8 mouse cellular contexts compared by ENCODE assay signal in genomic region chr9:122311051-122311760, GRCm38 (mm10). TPM values are rescaled to one million over a fixed set of nuclear protein-coding genes. Genes with fewer than 3 reads are reported as not detected.
A peak's percentile ranks its signal among the peaks of the same experiment; 100 is the strongest.
DNase-seq lines count a peak whose midpoint lies in the region; ATAC-seq and TF ChIP-seq lines count a peak whose summit lies in the region.

No protein-coding gene starts in this region.

- 73% methylated on average over 7 of the region's 7 CpGs for WGBS in heart, adult 2 months
- 60% methylated on average over 7 of the region's 7 CpGs for WGBS in embryonic facial prominence, embryonic 13.5 days
- WGBS in hindbrain, embryonic 16.5 days = 73% methylated on average over 7 of the region's 7 CpGs
- WGBS in liver, embryonic 14.5 days (ENCODE audit: insufficient replicate concordance) = 43% methylated on average over 7 of the region's 7 CpGs
- WGBS in stomach, embryonic 16.5 days = 56% methylated on average over 7 of the region's 7 CpGs

- TF ChIP-seq POLR2A in heart, adult 2 months (IDR thresholded peaks at IDR 0.05; ENCODE audit: insufficient read depth, low read depth, low read length) = no peak

- H3K9ac ChIP-seq in heart, adult 2 months (ENCODE audit: low read depth, low read length) = no peak overlapping the region
- H3K9ac ChIP-seq in embryonic facial prominence, embryonic 13.5 days = peak overlapping the region; percentile 70
- peak overlapping the region; percentile 62 for H3K9ac ChIP-seq in hindbrain, embryonic 16.5 days (ENCODE audit: low read depth, low read length)
- H3K9ac ChIP-seq in liver, embryonic 14.5 days (replicated peaks) = peak overlapping the region; percentile 47
- peak overlapping the region; percentile 76 for H3K9ac ChIP-seq in stomach, embryonic 16.5 days (ENCODE audit: low read length)

- TF ChIP-seq EP300 in heart, adult 2 months (IDR thresholded peaks at IDR 0.05; ENCODE audit: insufficient read depth, low read depth, low read length) = no peak
- TF ChIP-seq EP300 in liver, embryonic 14.5 days (IDR thresholded peaks at IDR 0.05; ENCODE audit: low read depth) = no peak

- H3K4me2 ChIP-seq in embryonic facial prominence, embryonic 13.5 days = peak overlapping the region; percentile 61
- peak overlapping the region; percentile 69 for H3K4me2 ChIP-seq in hindbrain, embryonic 16.5 days (ENCODE audit: low read length)
- H3K4me2 ChIP-seq in liver, embryonic 14.5 days (ENCODE audit: low read depth) = peak overlapping the region; percentile 64
- H3K4me2 ChIP-seq in stomach, embryonic 16.5 days (ENCODE audit: low read depth, low read length) = peak overlapping the region; percentile 63

- no peak overlapping the region; the same call in 1 of the 2 replicates for H3K27ac ChIP-seq in heart, adult 2 months
- peak overlapping the region; percentile 80 for H3K27ac ChIP-seq in embryonic facial prominence, embryonic 13.5 days
- peak overlapping the region; percentile 36; the same call in 1 of the 2 replicates for H3K27ac ChIP-seq in hindbrain, embryonic 16.5 days (ENCODE audit: low read depth, low read length)
- H3K27ac ChIP-seq in liver, embryonic 14.5 days = no peak overlapping the region
- H3K27ac ChIP-seq in stomach, embryonic 16.5 days (ENCODE audit: low read length) = peak overlapping the region; percentile 78; the same call in 1 of the 2 replicates

- H3K9me3 ChIP-seq in embryonic facial prominence, embryonic 13.5 days = no peaks in the 10 kb centered on the region
- no peaks in the 10 kb centered on the region for H3K9me3 ChIP-seq in hindbrain, embryonic 16.5 days (ENCODE audit: control insufficient read depth, low read length)
- no peaks in the 10 kb centered on the region for H3K9me3 ChIP-seq in liver, embryonic 14.5 days (ENCODE audit: control insufficient read depth, low read length)
- no peaks in the 10 kb centered on the region for H3K9me3 ChIP-seq in stomach, embryonic 16.5 days (replicated peaks; ENCODE audit: control insufficient read depth, low read length)

- no peaks in the 10 kb centered on the region for H3K36me3 ChIP-seq in heart, adult 2 months (ENCODE audit: control insufficient read depth, insufficient read depth, low read length)
- H3K36me3 ChIP-seq in embryonic facial prominence, embryonic 13.5 days = no peaks in the 10 kb centered on the region
- H3K36me3 ChIP-seq in hindbrain, embryonic 16.5 days (ENCODE audit: control insufficient read depth, insufficient read depth, low read length) = no peaks in the 10 kb centered on the region
- no peaks in the 10 kb centered on the region for H3K36me3 ChIP-seq in liver, embryonic 14.5 days (replicated peaks; ENCODE audit: control insufficient read depth, insufficient read depth, low read depth)
- H3K36me3 ChIP-seq in stomach, embryonic 16.5 days (ENCODE audit: control insufficient read depth, insufficient read depth, low read length) = no peaks in the 10 kb centered on the region

- ATAC-seq in embryonic facial prominence, embryonic 13.5 days (ENCODE audit: insufficient number of reproducible peaks, insufficient read depth, low FRiP score, low TSS enrichment, low read depth) = 0 out of 2 replicates have a peak, but pooled peaks have one; percentile 7
- ATAC-seq in hindbrain, embryonic 16.5 days = 0 out of 2 replicates have a peak, but pooled peaks have one; percentile 40
- no peak for ATAC-seq in liver, embryonic 14.5 days (ENCODE audit: insufficient read depth)
- ATAC-seq in stomach, embryonic 16.5 days (ENCODE audit: insufficient read depth, low FRiP score) = peak; percentile 26; the same call in 1 of the 2 replicates

- no peaks in the 10 kb centered on the region; the same call in 1 of the 2 replicates for H3K4me1 ChIP-seq in heart, adult 2 months (ENCODE audit: control insufficient read depth, insufficient read depth, low read length)
- H3K4me1 ChIP-seq in embryonic facial prominence, embryonic 13.5 days = peaks cover 9% of the 10 kb centered on the region
- peaks cover 4% of the 10 kb centered on the region; the same call in 1 of the 2 replicates for H3K4me1 ChIP-seq in hindbrain, embryonic 16.5 days (ENCODE audit: control insufficient read depth, insufficient read depth, low read depth, low read length)
- H3K4me1 ChIP-seq in liver, embryonic 14.5 days (replicated peaks; ENCODE audit: control insufficient read depth in 2 of 2, insufficient read depth in 2 of 2, low read length in 1 of 2) = peaks cover 0 to 19% of the 10 kb centered on the region in 2 experiments; a peak in 3 of 4 replicates
- peaks cover 9% of the 10 kb centered on the region; the same call in 1 of the 2 replicates for H3K4me1 ChIP-seq in stomach, embryonic 16.5 days (ENCODE audit: control insufficient read depth, insufficient read depth, low read length)

- intact Hi-C loops in heart, adult 2 months (cut with DNase I) = loop anchor here (10.0 kb wide), 1 partner anchor 296 kb away; no protein-coding TSS in a partner anchor

- peak in 1 of 2 experiments; percentile 8 for DNase-seq in heart, adult 2 months
- no peak for DNase-seq in heart, adult 8-10 months (ENCODE audit: low spot score)
- DNase-seq in liver, embryonic 14.5 days (ENCODE audit: low read depth in 3 of 3, low spot score in 3 of 3) = no peak
- DNase-seq in right cerebral cortex, postnatal 10 days (ENCODE audit: low spot score in 2 of 2) = no peak
- DNase-seq in gastrocnemius, adult 8-10 months (ENCODE audit: low spot score in 2 of 2) = no peak

- peak overlapping the region; percentile 50 for H3K4me3 ChIP-seq in heart, adult 2 months
- H3K4me3 ChIP-seq in embryonic facial prominence, embryonic 13.5 days = peak overlapping the region; percentile 46
- H3K4me3 ChIP-seq in hindbrain, embryonic 16.5 days (ENCODE audit: low read length) = peak overlapping the region; percentile 44
- peak overlapping the region in 1 of 2 experiments; percentile 51; a peak in 2 of 4 replicates for H3K4me3 ChIP-seq in liver, embryonic 14.5 days (ENCODE audit: insufficient read depth in 1 of 2, low read depth in 2 of 2, low read length in 2 of 2)
- peak overlapping the region; percentile 53 for H3K4me3 ChIP-seq in stomach, embryonic 16.5 days (replicated peaks; ENCODE audit: low read length)

- TF ChIP-seq CTCF in heart, adult 2 months (IDR thresholded peaks at IDR 0.05) = no peak
- TF ChIP-seq CTCF in liver, embryonic 14.5 days (IDR thresholded peaks at IDR 0.05; ENCODE audit: low read depth) = no peak

- H3K79me2 ChIP-seq in heart, adult 2 months (replicated peaks; ENCODE audit: control insufficient read depth, insufficient read depth, low read length) = no peaks in the 10 kb centered on the region

- H3K27me3 ChIP-seq in heart, adult 2 months (ENCODE audit: control insufficient read depth, insufficient read depth, low read length) = no peaks in the 10 kb centered on the region
- no peaks in the 10 kb centered on the region for H3K27me3 ChIP-seq in embryonic facial prominence, embryonic 13.5 days
- no peaks in the 10 kb centered on the region for H3K27me3 ChIP-seq in hindbrain, embryonic 16.5 days (replicated peaks; ENCODE audit: control insufficient read depth, insufficient read depth, low read length)
- no peaks in the 10 kb centered on the region for H3K27me3 ChIP-seq in liver, embryonic 14.5 days (ENCODE audit: control insufficient read depth, insufficient read depth, low read length)
- no peaks in the 10 kb centered on the region for H3K27me3 ChIP-seq in stomach, embryonic 16.5 days (ENCODE audit: control insufficient read depth, insufficient read depth, low read length)

RNA-seq across cellular contexts. Expression of gene Ano10, which starts 17.0 kb away (rescaled TPM):
- 100 to 1,000 TPM; 180 to 214 TPM for total RNA-seq in heart, adult 2 months (2021)
- 167 and 286 TPM in 2 replicates for polyA plus RNA-seq in heart, adult 2 months (2012; rRNA removed)
- total RNA-seq in heart, adult 8-10 months (2022) = 100 to 1,000 TPM; 114 to 261 (median 181) TPM
- polyA plus RNA-seq in embryonic facial prominence, embryonic 13.5 days (2015; fragmentation: Nextera tagmentation; extraction: Ambion mirVana) = 30.8 and 31.9 TPM in 2 replicates
- polyA plus RNA-seq in hindbrain, embryonic 16.5 days (2015; fragmentation: Nextera tagmentation; extraction: Ambion mirVana) = 41.8 and 43.6 TPM in 2 replicates
- polyA plus RNA-seq in liver, embryonic 14.5 days (2012; rRNA removed) = 6.4 and 6.9 TPM in 2 replicates
- 11.2 and 11.4 TPM in 2 replicates for polyA plus RNA-seq in liver, embryonic 14.5 days (2014; fragmentation: Nextera tagmentation; extraction: Ambion mirVana)
- polyA plus RNA-seq in stomach, embryonic 16.5 days (2015; fragmentation: Nextera tagmentation; extraction: Ambion mirVana) = 38.6 and 45.0 TPM in 2 replicates
- 10 to 100 TPM; 48.0 to 56.3 (median 52.5) TPM for total RNA-seq in gastrocnemius, adult 8-10 months (2022)

RNA-seq across cellular contexts. Expression of gene Abhd5, which starts 40.2 kb away (rescaled TPM):
- total RNA-seq in heart, adult 2 months (2021) = 10 to 100 TPM; 53.3 to 63.2 TPM
- 31.8 and 52.8 TPM in 2 replicates for polyA plus RNA-seq in heart, adult 2 months (2012; rRNA removed)
- total RNA-seq in heart, adult 8-10 months (2022) = 10 to 100 TPM; 60.7 to 70.5 (median 66.4) TPM
- polyA plus RNA-seq in embryonic facial prominence, embryonic 13.5 days (2015; fragmentation: Nextera tagmentation; extraction: Ambion mirVana) = 33.4 and 33.9 TPM in 2 replicates
- polyA plus RNA-seq in hindbrain, embryonic 16.5 days (2015; fragmentation: Nextera tagmentation; extraction: Ambion mirVana) = 27.0 and 29.7 TPM in 2 replicates
- polyA plus RNA-seq in liver, embryonic 14.5 days (2012; rRNA removed) = 15.6 and 16.7 TPM in 2 replicates
- polyA plus RNA-seq in liver, embryonic 14.5 days (2014; fragmentation: Nextera tagmentation; extraction: Ambion mirVana) = 26.0 and 26.1 TPM in 2 replicates
- 27.8 and 31.8 TPM in 2 replicates for polyA plus RNA-seq in stomach, embryonic 16.5 days (2015; fragmentation: Nextera tagmentation; extraction: Ambion mirVana)
- 10 to 100 TPM; 36.4 to 52.5 (median 42.7) TPM for total RNA-seq in gastrocnemius, adult 8-10 months (2022)

Comparison
In these comparisons a context has a peak if more than half of its experiments do, and no peak if none do; other contexts are left out.
1. H3K27ac ChIP-seq: peak in embryonic facial prominence, embryonic 13.5 days (single experiment), hindbrain, embryonic 16.5 days (single experiment) and stomach, embryonic 16.5 days (single experiment); none in heart, adult 2 months (single experiment) and liver, embryonic 14.5 days (single experiment).
2. Peak in every context shown above with its lines, with median percentiles within 50 percentile points of each other: H3K4me2 ChIP-seq.